Mouse (Mus musculus) hindbrain, embryonic 12.5 days (tissue): ENCODE results near the gene Plpp7. TPM values are rescaled to one million over a fixed set of nuclear protein-coding genes. Genes with fewer than 3 reads are reported as not detected.

Experiments
- ATAC-seq: fragments of 200-750 bp; cut with Nextera tagmentation; 2 replicates; pipeline ENCODE4 v1.8.0; 2017; ENCODE audit warnings: moderate TSS enrichment; ENCODE audit not compliant: low FRiP score
- H3K27ac ChIP-seq: fragments of 300-500 bp; sonication (generic); 2 replicates; pipeline ENCODE4 v1.5.1; 2016; ENCODE audit warnings: mild to moderate bottlenecking
- H3K27me3 ChIP-seq: fragments of 300-500 bp; sonication (generic); 2 replicates; pipeline ENCODE4 v1.6.1; 2016; ENCODE audit warnings: mild to moderate bottlenecking
- H3K36me3 ChIP-seq: fragments of 300-500 bp; sonication (generic); 2 replicates; pipeline ENCODE4 v1.6.1; 2016; ENCODE audit warnings: mild to moderate bottlenecking
- H3K4me1 ChIP-seq: fragments of 300-500 bp; sonication (generic); 2 replicates; pipeline ENCODE4 v1.6.1; 2016
- H3K4me2 ChIP-seq: fragments of 300-500 bp; sonication (generic); replicated peaks from 2 replicates; pipeline ENCODE4 v1.6.1; 2016; ENCODE audit warnings: mild to moderate bottlenecking
- H3K4me3 ChIP-seq: fragments of 300-500 bp; sonication (generic); 2 replicates; pipeline ENCODE4 v1.5.1; 2016; ENCODE audit warnings: mild to moderate bottlenecking
- H3K9ac ChIP-seq: fragments of 300-500 bp; sonication (generic); 2 replicates; pipeline ENCODE4 v1.6.1; 2016; ENCODE audit warnings: mild to moderate bottlenecking, moderate library complexity
- H3K9me3 ChIP-seq: fragments of 300-500 bp; sonication (generic); replicated peaks from 2 replicates; pipeline ENCODE4 v1.6.1; 2016; ENCODE audit warnings: mild to moderate bottlenecking
- WGBS: fragments of 180-500 bp; shearing (Covaris S2); methylation state at CpG from one replicate; pipeline ENCODE4 v1.1.7; 2016; 5-methylcytosine and 5-hydroxymethylcytosine counted together
- polyA plus RNA-seq: library from polyadenylated mRNA; unstranded; fragments of >200 nt; fragmentation: Nextera tagmentation; extraction: Ambion mirVana; gene quantifications from 2 replicates; pipeline ENCODE4 v1.2.1, GENCODE M21; 2016

Gene Plpp7
- polyA plus RNA-seq, 1 experiment from 2014 or later, result 11.1 TPM

- Histone ChIP-seq H3K4me2 (0 out of 2 replicates have a peak overlapping the region, but pooled peaks have one; percentile 5), H3K27ac (peak overlapping the region; percentile 14; the same call in 1 of the 2 replicates), H3K9ac (no peak overlapping the region), H3K4me3 (no peak overlapping the region), H3K9me3 (no peaks in the 10 kb centered on the region), H3K27me3 (peaks cover 6% of the 10 kb centered on the region; the same call in 1 of the 2 replicates), H3K4me1 (peaks cover 21% of the 10 kb centered on the region), H3K36me3 (no peaks in the 10 kb centered on the region)
- ATAC-seq, result no peak
- WGBS, result 2% methylated on average over 12 of the region's 12 CpGs
Observed at GRCm38 (mm10) chr2:32132567-32132992, 37.3 kb downstream of the Plpp7 start.

GRCm38 (mm10) chr2:32134039-32134438 lies 38.7 kb downstream of the Plpp7 start:
- ATAC-seq, result no peak
- Histone ChIP-seq H3K9me3 (no peaks in the 10 kb centered on the region), H3K4me3 (no peak overlapping the region), H3K36me3 (no peaks in the 10 kb centered on the region), H3K27me3 (no peaks in the 10 kb centered on the region), H3K27ac (no peak overlapping the region), H3K4me1 (peaks cover 16% of the 10 kb centered on the region), H3K4me2 (no peak overlapping the region), H3K9ac (no peak overlapping the region)
- 5% methylated on average over 2 of the region's 2 CpGs for WGBS

GRCm38 (mm10) chr2:32137667-32138266 lies 42.4 kb downstream of the Plpp7 start:
- Histone ChIP-seq H3K9ac (peak overlapping the region; percentile 73), H3K4me3 (peak overlapping the region; percentile 63), H3K4me2 (peak overlapping the region; percentile 86), H3K4me1 (peaks cover 15% of the 10 kb centered on the region; the same call in 1 of the 2 replicates), H3K27ac (peak overlapping the region; percentile 88), H3K9me3 (no peaks in the 10 kb centered on the region), H3K27me3 (no peaks in the 10 kb centered on the region), H3K36me3 (no peaks in the 10 kb centered on the region)
- ATAC-seq, result peak; percentile 95
- WGBS, result under 1% methylated on average over 40 of the region's 40 CpGs

GRCm38 (mm10) chr2:32139377-32139776 lies 44.0 kb downstream of the Plpp7 start:
- WGBS, result 78% methylated on average over 5 of the region's 5 CpGs
- ATAC-seq, result no peak
- peaks cover 15% of the 10 kb centered on the region; the same call in 1 of the 2 replicates for H3K4me1 ChIP-seq

GRCm38 (mm10) chr2:32140498-32140934 lies 45.2 kb downstream of the Plpp7 start:
- no peaks in the 10 kb centered on the region for H3K9me3 ChIP-seq
- no peaks in the 10 kb centered on the region for H3K36me3 ChIP-seq
- WGBS, result 31% methylated on average over 4 of the region's 4 CpGs
- no peak for ATAC-seq
- no peak overlapping the region for H3K9ac ChIP-seq
- H3K4me1 ChIP-seq, result peaks cover 15% of the 10 kb centered on the region; the same call in 1 of the 2 replicates
- no peak overlapping the region for H3K4me2 ChIP-seq
- H3K4me3 ChIP-seq, result no peak overlapping the region
- peak overlapping the region; percentile 41 for H3K27ac ChIP-seq
- no peaks in the 10 kb centered on the region for H3K27me3 ChIP-seq

More at GRCm38 (mm10) chr2:32139377-32139776, 44.0 kb downstream of the Plpp7 start:
- Histone ChIP-seq H3K9me3 (no peaks in the 10 kb centered on the region), H3K36me3 (no peaks in the 10 kb centered on the region), H3K9ac (no peak overlapping the region), H3K27me3 (no peaks in the 10 kb centered on the region), H3K4me2 (no peak overlapping the region), H3K27ac (no peak overlapping the region), H3K4me3 (no peak overlapping the region)

GRCm38 (mm10) chr2:32141602-32142001 lies 46.3 kb downstream of the Plpp7 start:
- no peaks in the 10 kb centered on the region for H3K36me3 ChIP-seq
- ATAC-seq, result no peak
- H3K4me1 ChIP-seq, result peaks cover 16% of the 10 kb centered on the region; the same call in 1 of the 2 replicates
- WGBS, result 83% methylated on average over 6 of the region's 6 CpGs
- no peaks in the 10 kb centered on the region for H3K27me3 ChIP-seq
- no peak overlapping the region for H3K4me2 ChIP-seq
- H3K27ac ChIP-seq, result no peak overlapping the region
- H3K4me3 ChIP-seq, result no peak overlapping the region
- no peak overlapping the region for H3K9ac ChIP-seq
- no peaks in the 10 kb centered on the region for H3K9me3 ChIP-seq

- Histone ChIP-seq H3K27me3 (no peaks in the 10 kb centered on the region), H3K4me3 (no peak overlapping the region), H3K9me3 (no peaks in the 10 kb centered on the region), H3K9ac (no peak overlapping the region), H3K36me3 (no peaks in the 10 kb centered on the region), H3K4me1 (peaks cover 13% of the 10 kb centered on the region; the same call in 1 of the 2 replicates), H3K4me2 (no peak overlapping the region), H3K27ac (no peak overlapping the region)
- 72% methylated on average over 6 of the region's 6 CpGs for WGBS
- ATAC-seq, result no peak
Observed at GRCm38 (mm10) chr2:32142368-32142767, 47.0 kb downstream of the Plpp7 start.

GRCm38 (mm10) chr2:32144633-32145032 lies 49.3 kb downstream of the Plpp7 start:
- Histone ChIP-seq H3K4me3 (no peak overlapping the region), H3K27ac (no peak overlapping the region), H3K36me3 (no peaks in the 10 kb centered on the region), H3K9ac (no peak overlapping the region), H3K4me1 (peaks cover 8% of the 10 kb centered on the region; the same call in 1 of the 2 replicates), H3K27me3 (no peaks in the 10 kb centered on the region), H3K9me3 (no peaks in the 10 kb centered on the region), H3K4me2 (no peak overlapping the region)
- WGBS, result 87% methylated on average over 5 of the region's 5 CpGs
- ATAC-seq, result no peak

GRCm38 (mm10) chr2:32146617-32147162 lies 51.4 kb downstream of the Plpp7 start:
- H3K4me3 ChIP-seq, result no peak overlapping the region
- no peaks in the 10 kb centered on the region for H3K36me3 ChIP-seq
- no peaks in the 10 kb centered on the region for H3K9me3 ChIP-seq
- H3K4me2 ChIP-seq, result no peak overlapping the region
- H3K27ac ChIP-seq, result no peak overlapping the region
- 0 out of 2 replicates have a peak overlapping the region, but pooled peaks have one; percentile 18 for H3K9ac ChIP-seq
- no peak for ATAC-seq
- peaks cover 10% of the 10 kb centered on the region for H3K4me1 ChIP-seq
- WGBS, result 75% methylated on average over 5 of the region's 5 CpGs
- no peaks in the 10 kb centered on the region for H3K27me3 ChIP-seq

GRCm38 (mm10) chr2:32150135-32150534 lies 54.8 kb downstream of the Plpp7 start:
- Histone ChIP-seq H3K4me3 (peak overlapping the region; percentile 97), H3K27me3 (no peaks in the 10 kb centered on the region), H3K9me3 (no peaks in the 10 kb centered on the region), H3K4me2 (peak overlapping the region; percentile 99), H3K9ac (no peak overlapping the region), H3K27ac (peak overlapping the region; percentile 99), H3K4me1 (peaks cover 42% of the 10 kb centered on the region), H3K36me3 (no peaks in the 10 kb centered on the region)
- 27% methylated on average over 1 of the region's 1 CpGs for whole genome bisulfite sequencing
- peak; percentile 10; the same call in 1 of the 2 replicates for ATAC-seq

GRCm38 (mm10) chr2:32150562-32150923 lies 55.2 kb downstream of the Plpp7 start:
- peak overlapping the region; percentile 99 for H3K4me2 ChIP-seq
- peak overlapping the region; percentile 100 for H3K9ac ChIP-seq
- H3K4me1 ChIP-seq, result peaks cover 46% of the 10 kb centered on the region
- peak; percentile 74 for ATAC-seq
- 5% methylated on average over 7 of the region's 7 CpGs for WGBS
- no peaks in the 10 kb centered on the region for H3K36me3 ChIP-seq
- H3K9me3 ChIP-seq, result no peaks in the 10 kb centered on the region
- no peaks in the 10 kb centered on the region for H3K27me3 ChIP-seq
- H3K4me3 ChIP-seq, result peak overlapping the region; percentile 97
- peak overlapping the region; percentile 99 for H3K27ac ChIP-seq

- WGBS, result 0% methylated on average over 70 of the region's 117 CpGs
- H3K9me3 ChIP-seq, result no peaks in the 10 kb centered on the region
Observed at GRCm38 (mm10) chr2:32150924-32151659, 55.8 kb downstream of the Plpp7 start, which contains the start of gene Prrc2b. Gene Prrc2b (plus strand): TSS chr2:32151082.

More at GRCm38 (mm10) chr2:32150924-32151659, 55.8 kb downstream of the Plpp7 start, which contains the start of gene Prrc2b:
- Histone ChIP-seq H3K27me3 (no peaks in the 10 kb centered on the region), H3K27ac (peak within 1 kb of the TSS; percentile 99), H3K4me3 (peak within 1 kb of the TSS; percentile 97), H3K36me3 (no peaks in the 10 kb centered on the region), H3K4me2 (peak within 1 kb of the TSS; percentile 99), H3K9ac (peak within 1 kb of the TSS; percentile 100), H3K4me1 (peaks cover 51% of the 10 kb centered on the region)
- peak; percentile 66 for ATAC-seq
